Mouse (Mus musculus): ENCODE data around the gene Serpinb1b.

Serpinb1b gene

DNA sequence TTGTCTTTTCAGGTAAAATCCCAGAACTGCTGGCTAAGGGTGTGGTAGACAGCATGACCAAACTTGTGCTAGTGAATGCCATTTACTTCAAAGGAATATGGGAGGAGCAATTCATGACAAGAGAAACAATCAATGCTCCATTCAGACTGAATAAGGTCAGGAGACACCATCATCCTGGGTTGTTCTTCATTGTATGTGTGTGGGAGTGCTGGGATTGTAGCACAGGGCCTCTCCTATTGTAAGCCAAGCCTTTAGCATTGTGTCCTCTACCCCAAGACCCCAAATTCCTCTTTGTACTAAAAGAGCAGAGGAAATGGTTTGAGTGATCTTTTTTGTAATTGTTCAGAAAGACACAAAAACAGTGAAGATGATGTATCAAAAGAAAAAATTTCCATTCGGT, 12.9 kb downstream of the Serpinb1b start:
- in situ Hi-C loops (cut with MboI), result no loop called here

DNA sequence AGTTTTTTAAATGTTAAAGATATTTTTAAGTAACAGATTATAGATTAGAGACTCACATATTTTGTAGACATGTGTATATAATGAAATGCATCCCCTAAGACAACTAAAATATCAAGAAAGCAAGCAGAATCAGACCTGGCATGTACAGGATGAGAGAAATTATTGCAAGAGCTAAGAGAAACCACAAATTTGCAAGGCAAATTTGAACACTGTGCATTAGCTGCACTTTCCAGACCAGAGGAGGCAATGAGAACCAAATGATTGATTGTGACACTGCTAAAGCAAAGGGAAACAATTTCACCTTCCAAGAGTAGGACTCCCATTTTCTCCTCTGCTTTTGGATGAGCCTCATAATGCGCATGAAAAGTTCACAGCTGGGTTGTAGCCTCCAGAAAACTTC, 17.2 kb downstream of the Serpinb1b start:
- in situ Hi-C loops (cut with MboI), result no loop called here

DNA sequence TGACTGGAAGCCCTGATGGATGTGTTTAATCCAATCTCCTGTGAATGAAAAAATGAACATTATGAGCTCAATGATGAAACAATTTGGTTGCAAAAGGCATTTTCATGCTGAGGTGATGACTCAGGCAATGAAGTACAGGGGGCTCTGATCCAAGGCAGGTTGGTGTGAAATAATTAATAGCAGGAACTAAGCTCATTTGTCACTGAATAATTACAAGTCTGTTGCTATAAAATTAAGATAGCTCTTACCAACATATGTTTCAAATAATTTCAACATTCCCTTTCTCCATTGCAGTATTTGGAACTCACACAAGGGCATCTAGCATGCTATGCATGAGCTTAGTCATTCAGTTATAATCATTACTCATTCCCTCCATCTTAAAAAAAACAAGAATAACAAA, 27.3 kb downstream of the Serpinb1b start:
- in situ Hi-C loops (cut with MboI), result no loop called here

DNA sequence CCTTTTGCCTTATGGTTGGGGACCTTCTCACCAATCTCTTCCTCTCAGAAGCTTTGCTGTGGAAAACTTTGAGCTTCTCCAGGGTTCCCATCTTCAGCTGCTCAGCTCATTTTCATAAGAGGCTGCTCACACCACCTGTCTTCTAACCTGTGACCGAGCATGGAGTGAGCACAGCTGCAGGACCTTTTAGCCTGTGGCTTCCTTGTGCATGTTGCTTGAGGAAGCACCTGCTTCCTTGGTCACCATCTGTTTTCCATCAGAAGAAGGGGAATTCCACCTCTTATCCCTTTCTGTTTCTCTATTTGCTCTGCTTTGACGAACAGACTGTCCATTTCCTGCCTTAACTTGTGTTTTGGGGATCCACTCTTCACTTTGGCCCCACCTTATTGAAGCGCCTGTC, 34.7 kb downstream of the Serpinb1b start:
- in situ Hi-C loops (cut with MboI), result no loop called here

DNA sequence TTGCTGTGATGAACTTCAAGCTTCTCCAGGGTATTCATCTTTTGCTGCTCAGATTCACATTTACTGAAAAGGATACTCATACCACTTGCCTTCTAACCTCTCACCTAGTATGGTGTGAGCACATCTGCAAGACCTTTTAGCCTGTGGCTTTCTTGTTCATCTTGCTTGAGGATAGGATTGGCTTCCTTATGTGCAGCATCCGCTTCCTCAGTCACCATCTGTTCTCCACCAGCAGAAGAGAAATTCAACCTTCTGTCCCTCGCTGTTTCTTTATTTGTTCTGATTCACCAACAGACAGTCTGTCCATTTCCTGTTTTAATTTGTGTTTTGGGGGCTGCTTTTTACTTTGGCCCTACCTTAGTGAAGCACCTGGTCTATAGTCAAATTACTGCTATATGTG, 59.3 kb downstream of the Serpinb1b start:
- in situ Hi-C loops (cut with MboI), result no loop called here

DNA sequence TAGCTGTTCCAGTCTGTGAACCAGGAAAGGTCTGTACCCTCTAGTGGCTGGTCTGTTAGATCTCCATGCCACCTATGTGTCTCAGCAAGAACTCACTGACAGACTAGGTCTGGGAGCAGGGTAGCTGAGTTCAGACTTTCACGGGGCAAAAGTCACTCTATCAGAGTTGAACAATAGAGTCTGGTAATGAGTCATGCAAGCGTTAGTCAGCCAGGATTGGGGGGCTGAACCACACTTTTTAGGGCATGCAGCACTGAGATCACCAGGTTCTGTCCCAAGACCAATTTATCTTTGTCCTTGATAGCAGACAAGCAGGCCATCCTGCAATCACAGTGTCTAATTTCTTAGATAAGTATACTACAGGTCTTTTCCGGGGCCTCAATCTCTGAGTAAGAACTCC, 63.1 kb downstream of the Serpinb1b start:
- in situ Hi-C loops (cut with MboI), result no loop called here

All from mature B cell (primary cell).